Mouse (Mus musculus) intestine, embryonic 16.5 days (tissue): ENCODE measurements around the gene Ankrd6. TPM values are rescaled to one million over a fixed set of nuclear protein-coding genes. Genes with fewer than 3 reads are reported as not detected.

ENCODE experiments used
- ATAC-seq: fragments of 200-750 bp; cut with Nextera tagmentation; 2 replicates; pipeline ENCODE4 v1.8.0; 2017; ENCODE audit warnings: moderate TSS enrichment, moderate library complexity
- H3K27ac ChIP-seq: fragments of 300-500 bp; sonication (generic); 2 replicates; pipeline ENCODE4 v1.5.1; 2014; ENCODE audit warnings: mild to moderate bottlenecking, low read length
- H3K27me3 ChIP-seq: fragments of 300-500 bp; sonication (generic); replicated peaks from 2 replicates; pipeline ENCODE4 v1.6.1; 2014; ENCODE audit warnings: low read length, control low read depth, mixed read lengths; ENCODE audit not compliant: control insufficient read depth, insufficient read depth
- H3K36me3 ChIP-seq: fragments of 300-500 bp; sonication (generic); 2 replicates; pipeline ENCODE4 v1.6.1; 2014; ENCODE audit warnings: low read length, control low read depth; ENCODE audit not compliant: control insufficient read depth, insufficient read depth
- H3K4me1 ChIP-seq: fragments of 300-500 bp; sonication (generic); 2 replicates; pipeline ENCODE4 v1.6.1; 2014; ENCODE audit warnings: low read length, control low read depth, mixed read lengths; ENCODE audit not compliant: control insufficient read depth, insufficient read depth
- H3K4me2 ChIP-seq: fragments of 300-500 bp; sonication (generic); 2 replicates; pipeline ENCODE4 v1.6.1; 2014; ENCODE audit warnings: low read depth, low read length, control low read depth
- H3K4me3 ChIP-seq: fragments of 300-500 bp; sonication (generic); 2 replicates; pipeline ENCODE4 v1.5.1; 2014; ENCODE audit warnings: mild to moderate bottlenecking, low read length
- H3K9ac ChIP-seq: fragments of 300-500 bp; sonication (generic); 2 replicates; pipeline ENCODE4 v1.6.1; 2014; ENCODE audit warnings: low read depth, low read length
- H3K9me3 ChIP-seq: fragments of 300-500 bp; sonication (generic); 2 replicates; pipeline ENCODE4 v1.6.1; 2016; ENCODE audit warnings: low read length, control low read depth; ENCODE audit not compliant: control insufficient read depth
- WGBS: fragments of 180-500 bp; shearing (Covaris S2); extraction: QIAGEN DNeasy Blood & Tissue Kit; methylation state at CpG from one replicate; pipeline ENCODE4 v1.1.7; 2014; 5-methylcytosine and 5-hydroxymethylcytosine counted together
- polyA plus RNA-seq: library from polyadenylated mRNA; unstranded; fragments of >200 nt; fragmentation: Nextera tagmentation; extraction: Ambion mirVana; gene quantifications from 2 replicates; pipeline ENCODE4 v1.2.1, GENCODE M21; 2015

The Ankrd6 gene
- polyA plus RNA-seq, 1 experiment from 2014 or later: 2.9 TPM

GRCm38 (mm10) chr4:32868858-32869257, 81.8 kb downstream of the Ankrd6 start:
- Histone ChIP-seq H3K27ac (no peak overlapping the region), H3K9ac (no peak overlapping the region), H3K36me3 (no peaks in the 10 kb centered on the region), H3K4me2 (no peak overlapping the region), H3K9me3 (no peaks in the 10 kb centered on the region), H3K4me1 (no peaks in the 10 kb centered on the region), H3K27me3 (0 out of 2 replicates have a peak, but pooled peaks cover 2% of the 10 kb centered on the region), H3K4me3 (no peak overlapping the region)
- no peak for ATAC-seq
- 26% methylated on average over 8 of the region's 8 CpGs for WGBS

GRCm38 (mm10) chr4:32868437-32868836, 82.2 kb downstream of the Ankrd6 start:
- WGBS: 76% methylated on average over 4 of the region's 4 CpGs
- Histone ChIP-seq H3K4me2 (no peak overlapping the region), H3K27ac (no peak overlapping the region), H3K9ac (no peak overlapping the region), H3K4me1 (no peaks in the 10 kb centered on the region), H3K4me3 (no peak overlapping the region), H3K27me3 (0 out of 2 replicates have a peak, but pooled peaks cover 2% of the 10 kb centered on the region), H3K9me3 (no peaks in the 10 kb centered on the region), H3K36me3 (no peaks in the 10 kb centered on the region)
- no peak for ATAC-seq

GRCm38 (mm10) chr4:32867460-32867859, 83.2 kb downstream of the Ankrd6 start:
- WGBS: 85% methylated on average over 6 of the region's 6 CpGs
- Histone ChIP-seq H3K36me3 (no peaks in the 10 kb centered on the region), H3K9me3 (no peaks in the 10 kb centered on the region), H3K4me3 (no peak overlapping the region), H3K27ac (no peak overlapping the region), H3K4me2 (no peak overlapping the region), H3K27me3 (0 out of 2 replicates have a peak, but pooled peaks cover 2% of the 10 kb centered on the region), H3K9ac (no peak overlapping the region), H3K4me1 (no peaks in the 10 kb centered on the region)
- ATAC-seq: no peak

- Histone ChIP-seq H3K9me3 (no peaks in the 10 kb centered on the region), H3K9ac (no peak overlapping the region), H3K4me1 (no peaks in the 10 kb centered on the region), H3K27me3 (0 out of 2 replicates have a peak, but pooled peaks cover 2% of the 10 kb centered on the region), H3K4me2 (no peak overlapping the region), H3K27ac (no peak overlapping the region), H3K4me3 (no peak overlapping the region), H3K36me3 (no peaks in the 10 kb centered on the region)
- 83% methylated on average over 6 of the region's 6 CpGs for WGBS
- no peak for ATAC-seq
Observed at GRCm38 (mm10) chr4:32864867-32865242, 85.8 kb downstream of the Ankrd6 start.

- H3K4me1 ChIP-seq: no peaks in the 10 kb centered on the region
- no peak overlapping the region for H3K27ac ChIP-seq
- 45% methylated on average over 31 of the region's 31 CpGs for WGBS
- no peaks in the 10 kb centered on the region for H3K9me3 ChIP-seq
- no peak overlapping the region for H3K4me2 ChIP-seq
- H3K27me3 ChIP-seq: 0 out of 2 replicates have a peak, but pooled peaks cover 2% of the 10 kb centered on the region
- no peak for ATAC-seq
- H3K9ac ChIP-seq: no peak overlapping the region
- no peaks in the 10 kb centered on the region for H3K36me3 ChIP-seq
- no peak overlapping the region for H3K4me3 ChIP-seq
Observed at GRCm38 (mm10) chr4:32864131-32864866, 86.3 kb downstream of the Ankrd6 start.

GRCm38 (mm10) chr4:32863447-32864130, 87.1 kb downstream of the Ankrd6 start:
- 27% methylated on average over 12 of the region's 12 CpGs for WGBS
- H3K4me1 ChIP-seq: no peaks in the 10 kb centered on the region
- ATAC-seq: no peak
- no peak overlapping the region for H3K4me3 ChIP-seq
- H3K9me3 ChIP-seq: no peaks in the 10 kb centered on the region
- H3K27ac ChIP-seq: no peak overlapping the region
- no peak overlapping the region for H3K9ac ChIP-seq
- H3K36me3 ChIP-seq: no peaks in the 10 kb centered on the region
- H3K27me3 ChIP-seq: 0 out of 2 replicates have a peak, but pooled peaks cover 2% of the 10 kb centered on the region
- no peak overlapping the region for H3K4me2 ChIP-seq

- H3K4me2 ChIP-seq: no peak overlapping the region
- WGBS: 53% methylated on average over 15 of the region's 15 CpGs
Observed at GRCm38 (mm10) chr4:32862751-32863446, 87.7 kb downstream of the Ankrd6 start.

GRCm38 (mm10) chr4:32862011-32862750, 88.5 kb downstream of the Ankrd6 start:
- Histone ChIP-seq H3K9ac (no peak overlapping the region), H3K4me1 (no peaks in the 10 kb centered on the region), H3K36me3 (no peaks in the 10 kb centered on the region), H3K27ac (no peak overlapping the region), H3K27me3 (0 out of 2 replicates have a peak, but pooled peaks cover 2% of the 10 kb centered on the region), H3K4me3 (no peak overlapping the region), H3K4me2 (no peak overlapping the region), H3K9me3 (no peaks in the 10 kb centered on the region)
- ATAC-seq: peak; percentile 63
- WGBS: 69% methylated on average over 15 of the region's 15 CpGs

More at GRCm38 (mm10) chr4:32862751-32863446, 87.7 kb downstream of the Ankrd6 start:
- no peaks in the 10 kb centered on the region for H3K36me3 ChIP-seq
- H3K27me3 ChIP-seq: 0 out of 2 replicates have a peak, but pooled peaks cover 2% of the 10 kb centered on the region
- no peak overlapping the region for H3K27ac ChIP-seq
- ATAC-seq: no peak
- H3K4me3 ChIP-seq: no peak overlapping the region
- H3K9ac ChIP-seq: no peak overlapping the region
- no peaks in the 10 kb centered on the region for H3K9me3 ChIP-seq
- no peaks in the 10 kb centered on the region for H3K4me1 ChIP-seq
